Comparison of ENCODE assay signal across 8 mouse cellular contexts in genomic region chr9:20897736-20898510, GRCm38 (mm10). TPM values are rescaled to one million over a fixed set of nuclear protein-coding genes. Genes with fewer than 3 reads are reported as not detected.
DNase-seq lines count a peak whose midpoint lies in the region; ATAC-seq and TF ChIP-seq lines count a peak whose summit lies in the region.

No protein-coding gene starts in this region.

- no peaks in the 10 kb centered on the region for H3K9me3 ChIP-seq in kidney, embryonic 15.5 days (replicated peaks)
- H3K9me3 ChIP-seq in hindbrain, embryonic 16.5 days (ENCODE audit: control insufficient read depth, low read length), result no peaks in the 10 kb centered on the region
- H3K9me3 ChIP-seq in midbrain, embryonic 15.5 days, result no peaks in the 10 kb centered on the region

- peak overlapping the region; percentile 91 for H3K4me2 ChIP-seq in kidney, embryonic 15.5 days
- peak overlapping the region; percentile 99 for H3K4me2 ChIP-seq in hindbrain, embryonic 16.5 days (ENCODE audit: low read length)
- peak overlapping the region; percentile 97 for H3K4me2 ChIP-seq in midbrain, embryonic 15.5 days

- ATAC-seq in kidney, embryonic 15.5 days (replicated peaks; ENCODE audit: low FRiP score), result peak; percentile 44
- peak; percentile 74 for ATAC-seq in hindbrain, embryonic 16.5 days
- peak; percentile 72 for ATAC-seq in midbrain, embryonic 15.5 days (replicated peaks)

- 3% methylated on average over 38 of the region's 39 CpGs for WGBS in kidney, embryonic 15.5 days
- WGBS in hindbrain, embryonic 16.5 days, result 12% methylated on average over 19 of the region's 39 CpGs
- 7% methylated on average over 22 of the region's 39 CpGs for WGBS in midbrain, embryonic 15.5 days

- H3K4me3 ChIP-seq in kidney, embryonic 15.5 days (replicated peaks), result peak overlapping the region; percentile 89
- peak overlapping the region; percentile 68 for H3K4me3 ChIP-seq in bone marrow macrophage, adult 2 months (ENCODE audit: insufficient read depth, low read length)
- H3K4me3 ChIP-seq in hindbrain, embryonic 16.5 days (ENCODE audit: low read length), result peak overlapping the region; percentile 95
- peak overlapping the region; percentile 90 for H3K4me3 ChIP-seq in midbrain, embryonic 15.5 days

- peaks cover 42% of the 10 kb centered on the region for H3K36me3 ChIP-seq in kidney, embryonic 15.5 days
- H3K36me3 ChIP-seq in hindbrain, embryonic 16.5 days (ENCODE audit: control insufficient read depth, insufficient read depth, low read length), result peaks cover 33% of the 10 kb centered on the region
- peaks cover 32% of the 10 kb centered on the region; the same call in 1 of the 2 replicates for H3K36me3 ChIP-seq in midbrain, embryonic 15.5 days (replicated peaks)

- peak overlapping the region; percentile 98 for H3K9ac ChIP-seq in kidney, embryonic 15.5 days
- peak overlapping the region; percentile 95 for H3K9ac ChIP-seq in hindbrain, embryonic 16.5 days (ENCODE audit: low read depth, low read length)
- peak overlapping the region; percentile 90 for H3K9ac ChIP-seq in midbrain, embryonic 15.5 days

- H3K27ac ChIP-seq in kidney, embryonic 15.5 days, result peak overlapping the region; percentile 41; the same call in 1 of the 2 replicates
- H3K27ac ChIP-seq in bone marrow macrophage, adult 2 months (ENCODE audit: insufficient read depth, low read depth, low read length), result no peak overlapping the region
- H3K27ac ChIP-seq in hindbrain, embryonic 16.5 days (ENCODE audit: low read depth, low read length), result peak overlapping the region; percentile 51; the same call in 1 of the 2 replicates
- H3K27ac ChIP-seq in midbrain, embryonic 15.5 days, result peak overlapping the region; percentile 54; the same call in 1 of the 2 replicates

- DNase-seq in kidney, postnatal 25 days, result no peak
- no peak for DNase-seq in retina, postnatal 1 day
- DNase-seq in adrenal gland, adult 2 months, result no peak
- no peak for DNase-seq in gastrocnemius, postnatal 4 days (ENCODE audit: low spot score in 2 of 2)

- no peak for TF ChIP-seq POLR2A in bone marrow macrophage, adult 2 months (IDR thresholded peaks at IDR 0.05; ENCODE audit: borderline replicate concordance, low read depth, low read length)

- TF ChIP-seq CTCF in bone marrow macrophage, adult 2 months (IDR thresholded peaks at IDR 0.05; ENCODE audit: low read depth, low read length), result no peak

- H3K4me1 ChIP-seq in kidney, embryonic 15.5 days, result peaks cover 18% of the 10 kb centered on the region
- peaks cover 6% of the 10 kb centered on the region for H3K4me1 ChIP-seq in bone marrow macrophage, adult 2 months (ENCODE audit: control insufficient read depth, insufficient read depth, low read length)
- H3K4me1 ChIP-seq in hindbrain, embryonic 16.5 days (ENCODE audit: control insufficient read depth, insufficient read depth, low read depth, low read length), result peaks cover 13% of the 10 kb centered on the region
- H3K4me1 ChIP-seq in midbrain, embryonic 15.5 days, result peaks cover 14% of the 10 kb centered on the region

- no peaks in the 10 kb centered on the region for H3K27me3 ChIP-seq in kidney, embryonic 15.5 days
- no peaks in the 10 kb centered on the region for H3K27me3 ChIP-seq in hindbrain, embryonic 16.5 days (replicated peaks; ENCODE audit: control insufficient read depth, insufficient read depth, low read length)
- no peaks in the 10 kb centered on the region; the same call in 1 of the 2 replicates for H3K27me3 ChIP-seq in midbrain, embryonic 15.5 days (replicated peaks)

RNA-seq across cellular contexts. Expression of gene Eif3g, which starts 0.5 kb away (rescaled TPM):
- 319 and 321 TPM in 2 replicates for polyA plus RNA-seq in kidney, embryonic 15.5 days (2015; fragmentation: Nextera tagmentation; extraction: Ambion mirVana)
- polyA plus RNA-seq in bone marrow macrophage, adult 2 months (2012; ENCODE audit: insufficient read depth, insufficient read length, missing spikeins), result 65.4 and 71.5 TPM in 2 replicates
- polyA plus RNA-seq in hindbrain, embryonic 16.5 days (2015; fragmentation: Nextera tagmentation; extraction: Ambion mirVana), result 243 and 247 TPM in 2 replicates
- polyA plus RNA-seq in midbrain, embryonic 15.5 days (2015; fragmentation: Nextera tagmentation; extraction: Ambion mirVana), result 245 and 249 TPM in 2 replicates
- total RNA-seq in adrenal gland, adult 2 months (2021), result 100 to 1,000 TPM; 156 to 170 TPM
- polyA plus RNA-seq in adrenal gland, adult 2 months (2012; rRNA removed), result 123 and 133 TPM in 2 replicates
- total RNA-seq in gastrocnemius, postnatal 4 days (2021), result 100 to 1,000 TPM; 146 to 158 TPM

RNA-seq across cellular contexts. Expression of gene Ppan, which starts 9.9 kb away (rescaled TPM):
- 84.2 and 93.7 TPM in 2 replicates for polyA plus RNA-seq in kidney, embryonic 15.5 days (2015; fragmentation: Nextera tagmentation; extraction: Ambion mirVana)
- polyA plus RNA-seq in bone marrow macrophage, adult 2 months (2012; ENCODE audit: insufficient read depth, insufficient read length, missing spikeins), result 9.2 and 11.9 TPM in 2 replicates
- polyA plus RNA-seq in hindbrain, embryonic 16.5 days (2015; fragmentation: Nextera tagmentation; extraction: Ambion mirVana), result 44.4 and 48.0 TPM in 2 replicates
- 49.1 and 50.5 TPM in 2 replicates for polyA plus RNA-seq in midbrain, embryonic 15.5 days (2015; fragmentation: Nextera tagmentation; extraction: Ambion mirVana)
- total RNA-seq in adrenal gland, adult 2 months (2021), result 10 to 100 TPM; 27.6 to 44.4 TPM
- polyA plus RNA-seq in adrenal gland, adult 2 months (2012; rRNA removed), result 128 and 140 TPM in 2 replicates
- 10 to 100 TPM; 25.0 to 28.7 TPM for total RNA-seq in gastrocnemius, postnatal 4 days (2021)

RNA-seq across cellular contexts. Expression of gene Angptl6, which starts 18.4 kb away (rescaled TPM):
- polyA plus RNA-seq in kidney, embryonic 15.5 days (2015; fragmentation: Nextera tagmentation; extraction: Ambion mirVana), result 2.5 and 2.8 TPM in 2 replicates
- 1.4 and 1.7 TPM in 2 replicates for polyA plus RNA-seq in bone marrow macrophage, adult 2 months (2012; ENCODE audit: insufficient read depth, insufficient read length, missing spikeins)
- polyA plus RNA-seq in hindbrain, embryonic 16.5 days (2015; fragmentation: Nextera tagmentation; extraction: Ambion mirVana), result 15.6 and 18.1 TPM in 2 replicates
- polyA plus RNA-seq in midbrain, embryonic 15.5 days (2015; fragmentation: Nextera tagmentation; extraction: Ambion mirVana), result 15.3 and 16.8 TPM in 2 replicates
- 1 to 10 TPM; 3.3 TPM for total RNA-seq in adrenal gland, adult 2 months (2021)
- 4.0 and 6.5 TPM in 2 replicates for polyA plus RNA-seq in adrenal gland, adult 2 months (2012; rRNA removed)
- 1 to 10 TPM; 3.9 to 4.5 TPM for total RNA-seq in gastrocnemius, postnatal 4 days (2021)

RNA-seq across cellular contexts. Expression of gene A230050P20Rik, which starts 29.5 kb away (rescaled TPM):
- polyA plus RNA-seq in kidney, embryonic 15.5 days (2015; fragmentation: Nextera tagmentation; extraction: Ambion mirVana), result 15.2 and 16.1 TPM in 2 replicates
- 19.9 and 23.5 TPM in 2 replicates for polyA plus RNA-seq in bone marrow macrophage, adult 2 months (2012; ENCODE audit: insufficient read depth, insufficient read length, missing spikeins)
- 18.1 and 22.6 TPM in 2 replicates for polyA plus RNA-seq in hindbrain, embryonic 16.5 days (2015; fragmentation: Nextera tagmentation; extraction: Ambion mirVana)
- 6.8 and 7.3 TPM in 2 replicates for polyA plus RNA-seq in midbrain, embryonic 15.5 days (2015; fragmentation: Nextera tagmentation; extraction: Ambion mirVana)
- 10 to 100 TPM; 19.4 to 20.1 TPM for total RNA-seq in adrenal gland, adult 2 months (2021)
- polyA plus RNA-seq in adrenal gland, adult 2 months (2012; rRNA removed), result 140 and 164 TPM in 2 replicates
- total RNA-seq in gastrocnemius, postnatal 4 days (2021), result 1 to 10 TPM; 8.2 to 9.7 TPM
